Mouse (Mus musculus): Measurements from ENCODE around the gene Lmln. TPM values are rescaled to one million over a fixed set of nuclear protein-coding genes. Genes with fewer than 3 reads are reported as not detected.
A peak's percentile ranks its signal among the peaks of the same experiment; 100 is the strongest.
"Not testable (repeated sequence)": the region's sequence is repeated elsewhere in the genome, so short reads cannot be mapped to it uniquely, and the experiment has no call there.

Gene Lmln
- polyA plus RNA-seq, 1 experiment from 2014 or later: 2.5 TPM

DNA sequence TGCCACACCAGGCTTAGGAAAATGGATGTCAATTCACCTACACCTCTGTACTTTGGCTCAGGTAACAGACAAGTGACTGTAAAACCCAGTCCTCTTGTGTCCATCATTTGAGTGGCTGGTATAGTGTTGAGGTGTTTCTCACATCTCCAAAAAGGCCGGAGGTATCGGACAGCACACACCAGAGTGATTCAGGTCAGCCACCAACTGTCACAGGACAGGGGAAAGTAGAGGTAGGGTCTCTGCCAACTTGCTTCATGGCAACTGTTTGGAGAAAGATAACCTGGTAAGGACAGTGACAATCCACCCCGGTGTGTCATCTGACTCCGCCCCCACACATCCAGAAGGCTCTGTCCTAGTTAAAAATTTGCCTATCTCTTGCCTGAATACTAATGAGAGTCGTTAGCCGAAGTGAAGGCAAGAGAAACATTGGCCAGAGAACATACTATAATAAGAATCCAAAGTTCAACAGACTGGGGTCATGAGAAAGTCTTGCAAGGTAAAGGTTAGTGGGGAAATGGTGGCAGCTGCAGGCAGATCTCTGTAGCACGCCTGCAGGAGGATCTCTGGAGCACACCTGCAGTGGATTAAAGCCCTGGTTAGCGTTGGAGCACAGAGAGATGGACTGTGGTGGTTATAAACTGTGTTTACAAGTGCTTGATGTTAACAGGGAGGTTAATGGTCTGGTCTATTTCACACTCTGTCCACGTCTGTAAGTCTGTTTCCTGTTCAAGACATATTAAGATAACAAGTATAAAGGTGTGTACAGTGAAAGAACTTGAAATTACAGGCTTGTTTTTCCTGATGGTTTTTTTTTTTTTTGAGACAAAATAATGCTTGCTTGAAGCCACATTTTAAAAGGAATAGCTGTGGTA lies 108.6 kb downstream of the Lmln start:
- no peaks in the 10 kb centered on the region for H3K4me1 ChIP-seq (ENCODE audit: control insufficient read depth, insufficient read depth, low read length)
- H3K36me3 ChIP-seq (ENCODE audit: control insufficient read depth, insufficient read depth, low read length): no peaks in the 10 kb centered on the region
- no peaks in the 10 kb centered on the region for H3K9me3 ChIP-seq (ENCODE audit: control insufficient read depth, low read length)
- 81% methylated on average over 9 of the region's 9 CpGs for WGBS
- ATAC-seq (ENCODE audit: insufficient read depth, low FRiP score, low TSS enrichment) (no peak), DNase-seq (ENCODE audit: low spot score) (no peak)
- H3K27ac ChIP-seq (ENCODE audit: low read depth, low read length): no peak overlapping the region
- no peak overlapping the region for H3K4me2 ChIP-seq (ENCODE audit: low read depth)
- no peak overlapping the region for H3K9ac ChIP-seq (ENCODE audit: low read length)
- H3K4me3 ChIP-seq (ENCODE audit: low read depth, low read length): no peak overlapping the region
- H3K27me3 ChIP-seq (ENCODE audit: control insufficient read depth, insufficient read depth, low read length): no peaks in the 10 kb centered on the region

DNA sequence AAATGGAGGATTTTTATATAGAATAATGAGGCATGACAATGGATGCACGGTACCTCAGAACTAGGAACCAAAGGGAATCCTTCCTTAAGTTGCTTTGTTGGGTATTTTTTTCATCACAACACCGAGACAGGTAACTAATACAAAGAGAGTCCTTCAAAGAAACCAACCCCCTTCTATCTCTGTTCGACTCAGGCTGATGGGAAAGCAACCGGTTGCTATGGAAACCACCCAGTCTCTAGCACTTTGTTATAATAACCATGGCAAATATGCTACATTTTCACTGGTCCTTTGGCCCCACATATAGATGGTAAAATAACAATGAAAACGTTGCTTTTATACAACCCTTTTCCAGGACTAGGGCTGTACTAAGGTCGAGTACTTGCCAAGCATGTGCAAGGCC lies 109.5 kb downstream of the Lmln start:
- Histone ChIP-seq H3K4me3 (ENCODE audit: low read depth, low read length) (no peak overlapping the region), H3K9me3 (ENCODE audit: control insufficient read depth, low read length) (no peaks in the 10 kb centered on the region), H3K27me3 (ENCODE audit: control insufficient read depth, insufficient read depth, low read length) (no peaks in the 10 kb centered on the region), H3K4me1 (ENCODE audit: control insufficient read depth, insufficient read depth, low read length) (no peaks in the 10 kb centered on the region), H3K27ac (ENCODE audit: low read depth, low read length) (no peak overlapping the region), H3K9ac (ENCODE audit: low read length) (no peak overlapping the region), H3K4me2 (ENCODE audit: low read depth) (no peak overlapping the region), H3K36me3 (ENCODE audit: control insufficient read depth, insufficient read depth, low read length) (no peaks in the 10 kb centered on the region)
- WGBS: 86% methylated on average over 6 of the region's 6 CpGs
- no peak for ATAC-seq (ENCODE audit: insufficient read depth, low FRiP score, low TSS enrichment)
- no peak for DNase-seq (ENCODE audit: low spot score)

GRCm38 (mm10) chr16:33173151-33173550 lies 110.8 kb downstream of the Lmln start:
- H3K4me2 ChIP-seq (ENCODE audit: low read depth): no peak overlapping the region
- no peaks in the 10 kb centered on the region for H3K4me1 ChIP-seq (ENCODE audit: control insufficient read depth, insufficient read depth, low read length)
- no peak overlapping the region for H3K4me3 ChIP-seq (ENCODE audit: low read depth, low read length)
- H3K9me3 ChIP-seq (ENCODE audit: control insufficient read depth, low read length): no peaks in the 10 kb centered on the region
- no peak for DNase-seq (ENCODE audit: low spot score)
- no peak overlapping the region for H3K9ac ChIP-seq (ENCODE audit: low read length)
- WGBS: 75% methylated on average over 5 of the region's 5 CpGs
- no peaks in the 10 kb centered on the region for H3K36me3 ChIP-seq (ENCODE audit: control insufficient read depth, insufficient read depth, low read length)
- no peak overlapping the region for H3K27ac ChIP-seq (ENCODE audit: low read depth, low read length)
- H3K27me3 ChIP-seq (ENCODE audit: control insufficient read depth, insufficient read depth, low read length): no peaks in the 10 kb centered on the region
- ATAC-seq (ENCODE audit: insufficient read depth, low FRiP score, low TSS enrichment): no peak

- no peak overlapping the region for H3K27ac ChIP-seq (ENCODE audit: low read depth, low read length)
- DNase-seq (ENCODE audit: low spot score) (no peak), ATAC-seq (ENCODE audit: insufficient read depth, low FRiP score, low TSS enrichment) (no peak)
- no peak overlapping the region for H3K4me2 ChIP-seq (ENCODE audit: low read depth)
- H3K27me3 ChIP-seq (ENCODE audit: control insufficient read depth, insufficient read depth, low read length): no peaks in the 10 kb centered on the region
- no peaks in the 10 kb centered on the region for H3K36me3 ChIP-seq (ENCODE audit: control insufficient read depth, insufficient read depth, low read length)
- H3K4me3 ChIP-seq (ENCODE audit: low read depth, low read length): no peak overlapping the region
- no peaks in the 10 kb centered on the region for H3K4me1 ChIP-seq (ENCODE audit: control insufficient read depth, insufficient read depth, low read length)
- H3K9me3 ChIP-seq (ENCODE audit: control insufficient read depth, low read length): no peaks in the 10 kb centered on the region
- no peak overlapping the region for H3K9ac ChIP-seq (ENCODE audit: low read length)
Measured at GRCm38 (mm10) chr16:33174695-33175094, 112.4 kb downstream of the Lmln start.

DNA sequence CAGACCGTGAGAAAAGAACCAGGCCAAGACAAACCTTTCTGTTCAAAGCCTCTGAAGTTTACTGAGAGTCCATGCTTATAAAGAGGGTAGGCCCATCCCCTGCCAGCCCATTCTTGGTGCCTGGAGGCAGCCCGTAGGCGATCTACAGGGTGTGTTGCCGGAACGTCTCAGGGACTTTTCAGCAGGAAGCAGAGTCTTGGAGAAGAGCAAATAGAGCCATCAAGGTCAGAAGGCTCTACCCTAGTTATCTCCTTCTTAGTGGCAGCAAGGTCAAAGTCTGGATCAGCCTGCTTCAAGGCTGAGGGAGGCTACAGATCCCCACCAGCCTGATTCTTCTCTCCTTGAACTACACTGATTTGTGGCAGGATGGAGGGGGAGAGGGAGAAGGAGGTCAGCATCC lies 114.5 kb downstream of the Lmln start:
- WGBS: 87% methylated on average over 5 of the region's 5 CpGs
- H3K27ac ChIP-seq (ENCODE audit: low read depth, low read length); H3K4me3 ChIP-seq (ENCODE audit: low read depth, low read length); H3K36me3 ChIP-seq (ENCODE audit: control insufficient read depth, insufficient read depth, low read length); H3K27me3 ChIP-seq (ENCODE audit: control insufficient read depth, insufficient read depth, low read length); H3K9ac ChIP-seq (ENCODE audit: low read length); ATAC-seq (ENCODE audit: insufficient read depth, low FRiP score, low TSS enrichment); H3K4me2 ChIP-seq (ENCODE audit: low read depth); DNase-seq (ENCODE audit: low spot score); H3K4me1 ChIP-seq (ENCODE audit: control insufficient read depth, insufficient read depth, low read length); H3K9me3 ChIP-seq (ENCODE audit: control insufficient read depth, low read length): not testable (repeated sequence)

MicroRNA genes within 50 kb of the gene (microRNA counts, 519-probe panel; counts per million panel counts)
- microRNA mmu-miR-1947: 171 counts per million, percentile 57 among the panel's probes with 10 or more counts

Small RNA genes lying within 50 kb of the gene (microRNA-seq; reads per million reads assigned to microRNA genes)
- gene Gm22231: not detected
- 6.5 reads per million, percentile 16 among the genes with 10 or more reads in this experiment for gene Mir1947

Other genes starting within 250 kb of the Lmln start
- gene Fyttd1, start 185.0 kb upstream of the Lmln start, polyA plus RNA-seq (2014; fragmentation: Nextera tagmentation; extraction: Ambion mirVana): 122 and 127 TPM in 2 replicates
- 18.1 and 21.2 TPM in 2 replicates for gene Rubcn, start 184.8 kb upstream of the Lmln start, polyA plus RNA-seq (2014; fragmentation: Nextera tagmentation; extraction: Ambion mirVana)
- 39.0 and 42.4 TPM in 2 replicates for gene Lrch3, start 148.4 kb upstream of the Lmln start, polyA plus RNA-seq (2014; fragmentation: Nextera tagmentation; extraction: Ambion mirVana)
- gene Iqcg, start 6.3 kb upstream of the Lmln start, polyA plus RNA-seq (2014; fragmentation: Nextera tagmentation; extraction: Ambion mirVana): 4.4 and 5.0 TPM in 2 replicates
- gene Rpl35a, start 6.1 kb upstream of the Lmln start, polyA plus RNA-seq (2014; fragmentation: Nextera tagmentation; extraction: Ambion mirVana): 780 and 838 TPM in 2 replicates
- gene Osbpl11, start 122.5 kb downstream of the Lmln start, polyA plus RNA-seq (2014; fragmentation: Nextera tagmentation; extraction: Ambion mirVana): 27.7 and 30.3 TPM in 2 replicates
- gene Snx4, start 188.9 kb downstream of the Lmln start, polyA plus RNA-seq (2014; fragmentation: Nextera tagmentation; extraction: Ambion mirVana): 75.4 and 85.1 TPM in 2 replicates

Measured in neural tube, embryonic 11.5 days (tissue).